Mouse (Mus musculus) c-Kit-positive CD71-positive TER-119-negative erythroid progenitor cells, embryonic 14.5 days (primary cell): ENCODE measurements around the gene Cox4i2.

ENCODE experiments used
- DNase-seq: peaks from one replicate; pipeline ENCODE4 v3.0.0-alpha.2; 2013; ENCODE audit warnings: low read depth

Cox4i2 gene

GRCm38 (mm10) chr2:152753944-152754711, at the start of gene Cox4i2:
Gene Cox4i2, plus strand, starts transcription at chr2:152754173.
- DNase-seq, result no peak

GRCm38 (mm10) chr2:152704256-152704605, 49.7 kb upstream of the Cox4i2 start:
- no peak for DNase-seq

GRCm38 (mm10) chr2:152704811-152705370, 49.1 kb upstream of the Cox4i2 start:
- DNase-seq, result no peak

- no peak for DNase-seq
Measured at GRCm38 (mm10) chr2:152705993-152706571, 47.9 kb upstream of the Cox4i2 start.

- DNase-seq, result no peak
Measured at GRCm38 (mm10) chr2:152707186-152707585, 46.8 kb upstream of the Cox4i2 start.

GRCm38 (mm10) chr2:152707627-152708026, 46.3 kb upstream of the Cox4i2 start:
- DNase-seq, result peak; percentile 17

GRCm38 (mm10) chr2:152709066-152709465, 44.9 kb upstream of the Cox4i2 start:
- DNase-seq, result no peak

GRCm38 (mm10) chr2:152716241-152716772, 37.7 kb upstream of the Cox4i2 start:
- DNase-seq, result no peak

- no peak for DNase-seq
Measured at GRCm38 (mm10) chr2:152717652-152718051, 36.3 kb upstream of the Cox4i2 start.

- DNase-seq, result no peak
Measured at GRCm38 (mm10) chr2:152718076-152718475, 35.9 kb upstream of the Cox4i2 start.

- no peak for DNase-seq
Measured at GRCm38 (mm10) chr2:152723651-152724331, 30.2 kb upstream of the Cox4i2 start.

GRCm38 (mm10) chr2:152724332-152724723, 29.6 kb upstream of the Cox4i2 start:
- no peak for DNase-seq

GRCm38 (mm10) chr2:152725178-152725750, 28.7 kb upstream of the Cox4i2 start:
- no peak for DNase-seq

GRCm38 (mm10) chr2:152726213-152726612, 27.8 kb upstream of the Cox4i2 start:
- no peak for DNase-seq

- no peak for DNase-seq
Measured at GRCm38 (mm10) chr2:152726751-152727335, 27.1 kb upstream of the Cox4i2 start.

GRCm38 (mm10) chr2:152727795-152728510, 26.0 kb upstream of the Cox4i2 start:
- no peak for DNase-seq

GRCm38 (mm10) chr2:152728594-152728993, 25.4 kb upstream of the Cox4i2 start:
- DNase-seq, result no peak

- DNase-seq, result no peak
Measured at GRCm38 (mm10) chr2:152729013-152729635, 24.8 kb upstream of the Cox4i2 start.

- no peak for DNase-seq
Measured at GRCm38 (mm10) chr2:152729636-152730020, 24.3 kb upstream of the Cox4i2 start.

- DNase-seq, result no peak
Measured at GRCm38 (mm10) chr2:152733201-152733600, 20.8 kb upstream of the Cox4i2 start.

GRCm38 (mm10) chr2:152734501-152734900, 19.5 kb upstream of the Cox4i2 start:
- no peak for DNase-seq
